In genomic region chr1:191095019-191095418, GRCm38 (mm10) we compare ENCODE assay signal across 17 mouse cellular contexts. TPM values are rescaled to one million over a fixed set of nuclear protein-coding genes. Genes with fewer than 3 reads are reported as not detected.
DNase-seq lines count a peak whose midpoint lies in the region; ATAC-seq and TF ChIP-seq lines count a peak whose summit lies in the region.
"Had no signal": no experiment of that assay in that cellular context is flagged by ENCODE, and none has a peak within 500 bp of the region (broad histone marks: within the 10 kb centered on the region; RNA-seq: fewer than 3 reads in every experiment).

No protein-coding gene starts in this region.

- H3K4me2 ChIP-seq in liver, embryonic 14.5 days (ENCODE audit: low read depth): no peak overlapping the region
- H3K4me2 ChIP-seq in forebrain, embryonic 15.5 days (replicated peaks): no peak overlapping the region
- H3K4me2 ChIP-seq: heart, embryonic 15.5 days; limb, embryonic 15.5 days; neural tube, embryonic 12.5 days had no signal

- no peak for TF ChIP-seq POLR2A in heart, adult 2 months (IDR thresholded peaks at IDR 0.05; ENCODE audit: insufficient read depth, low read depth, low read length)
- no peak for TF ChIP-seq POLR2A in brain, embryonic 14.5 days (IDR thresholded peaks at IDR 0.05; ENCODE audit: borderline replicate concordance, extremely low read depth, insufficient read depth, insufficient read length, poor library complexity, severe bottlenecking)

- H3K27ac ChIP-seq in heart, adult 2 months: no peak overlapping the region
- H3K27ac ChIP-seq in liver, embryonic 14.5 days: no peak overlapping the region
- H3K27ac ChIP-seq in forebrain, embryonic 15.5 days (replicated peaks): no peak overlapping the region
- H3K27ac ChIP-seq: heart, embryonic 15.5 days; limb, embryonic 15.5 days; neural tube, embryonic 12.5 days had no signal

- intact Hi-C loops in heart, adult 2 months (cut with DNase I): no loop called here

- no peak for DNase-seq in heart, adult 2 months
- no peak for DNase-seq in heart, adult 8-10 months (ENCODE audit: low spot score)
- DNase-seq in liver, embryonic 14.5 days (ENCODE audit: low read depth in 3 of 3, low spot score in 3 of 3): no peak
- DNase-seq in liver (no peak), A20 (ENCODE audit: low read depth, low spot score) (peak; percentile 50)
- no peak for DNase-seq in brain, embryonic 14.5 days (ENCODE audit: low read depth)
- DNase-seq in adrenal gland, adult 2 months: no peak

- peak; percentile 38 for TF ChIP-seq CTCF in heart, adult 2 months (IDR thresholded peaks at IDR 0.05)
- TF ChIP-seq CTCF in liver, embryonic 14.5 days (IDR thresholded peaks at IDR 0.05; ENCODE audit: low read depth): peak; percentile 45
- TF ChIP-seq CTCF in brain, embryonic 14.5 days (IDR thresholded peaks at IDR 0.05; ENCODE audit: borderline replicate concordance, extremely low read depth, insufficient read depth, insufficient read length): peak; percentile 9; the same call in 1 of the 2 replicates

- peaks cover 8% of the 10 kb centered on the region for H3K4me1 ChIP-seq in heart, adult 2 months (ENCODE audit: control insufficient read depth, insufficient read depth, low read length)
- no peaks in the 10 kb centered on the region for H3K4me1 ChIP-seq in liver, embryonic 14.5 days (replicated peaks; ENCODE audit: control insufficient read depth in 2 of 2, insufficient read depth in 2 of 2, low read length in 1 of 2)
- H3K4me1 ChIP-seq in forebrain, embryonic 15.5 days: peaks cover 10% of the 10 kb centered on the region
- H3K4me1 ChIP-seq: neural tube, embryonic 12.5 days had no signal

- no peaks in the 10 kb centered on the region for H3K27me3 ChIP-seq in heart, adult 2 months (ENCODE audit: control insufficient read depth, insufficient read depth, low read length)
- peaks cover 35% of the 10 kb centered on the region for H3K27me3 ChIP-seq in liver, embryonic 14.5 days (ENCODE audit: control insufficient read depth, insufficient read depth, low read length)
- H3K27me3 ChIP-seq in forebrain, embryonic 15.5 days: peaks cover 15% of the 10 kb centered on the region

- no peak overlapping the region for H3K4me3 ChIP-seq in heart, adult 2 months
- H3K4me3 ChIP-seq in liver, embryonic 14.5 days (ENCODE audit: insufficient read depth in 1 of 2, low read depth in 2 of 2, low read length in 2 of 2): no peak overlapping the region
- no peak overlapping the region for H3K4me3 ChIP-seq in forebrain, embryonic 15.5 days
- H3K4me3 ChIP-seq: erythroblast, embryonic 14.5 days; heart, embryonic 15.5 days; limb, embryonic 15.5 days; neural tube, embryonic 12.5 days had no signal

- 74% methylated on average over 9 of the region's 9 CpGs for WGBS in heart, adult 2 months
- 46% methylated on average over 9 of the region's 9 CpGs for WGBS in liver, embryonic 14.5 days (ENCODE audit: insufficient replicate concordance)
- 76% methylated on average over 9 of the region's 9 CpGs for WGBS in forebrain, embryonic 15.5 days

- no peak overlapping the region for H3K9ac ChIP-seq in heart, adult 2 months (ENCODE audit: low read depth, low read length)
- H3K9ac ChIP-seq in liver, embryonic 14.5 days (replicated peaks): no peak overlapping the region
- H3K9ac ChIP-seq in forebrain, embryonic 15.5 days (replicated peaks): no peak overlapping the region
- H3K9ac ChIP-seq: heart, embryonic 15.5 days; limb, embryonic 15.5 days; neural tube, embryonic 12.5 days had no signal

- H3K36me3 ChIP-seq in heart, adult 2 months (ENCODE audit: control insufficient read depth, insufficient read depth, low read length): no peaks in the 10 kb centered on the region
- H3K36me3 ChIP-seq in liver, embryonic 14.5 days (replicated peaks; ENCODE audit: control insufficient read depth, insufficient read depth, low read depth): no peaks in the 10 kb centered on the region
- no peaks in the 10 kb centered on the region for H3K36me3 ChIP-seq in forebrain, embryonic 15.5 days
- H3K36me3 ChIP-seq: heart, embryonic 15.5 days; limb, embryonic 15.5 days; neural tube, embryonic 12.5 days had no signal

- TF ChIP-seq EP300 in heart, adult 2 months (IDR thresholded peaks at IDR 0.05; ENCODE audit: insufficient read depth, low read depth, low read length): no peak
- no peak for TF ChIP-seq EP300 in liver, embryonic 14.5 days (IDR thresholded peaks at IDR 0.05; ENCODE audit: low read depth)

- H3K9me3 ChIP-seq in liver, embryonic 14.5 days (ENCODE audit: control insufficient read depth, low read length): no peaks in the 10 kb centered on the region
- no peaks in the 10 kb centered on the region for H3K9me3 ChIP-seq in forebrain, embryonic 15.5 days
- H3K9me3 ChIP-seq: heart, embryonic 15.5 days; limb, embryonic 15.5 days; neural tube, embryonic 12.5 days had no signal

- ATAC-seq in liver, embryonic 14.5 days (ENCODE audit: insufficient read depth): no peak
- ATAC-seq in forebrain, embryonic 15.5 days (replicated peaks): no peak
- ATAC-seq: activated CD4-positive, CD25-positive, alpha-beta regulatory T cell, adult 4 months had no signal

- no peaks in the 10 kb centered on the region for H3K79me2 ChIP-seq in heart, adult 2 months (replicated peaks; ENCODE audit: control insufficient read depth, insufficient read depth, low read length)

RNA-seq across cellular contexts. Expression of gene Batf3, which starts 2.6 kb away (rescaled TPM):
- under 1 TPM in 1 of 2 experiments, not detected in 1; 0.60 TPM for total RNA-seq in heart, adult 2 months (2021)
- polyA plus RNA-seq in heart, adult 2 months (2012; rRNA removed): 1.3 and 1.8 TPM in 2 replicates
- under 1 TPM in 3 of 4 experiments, not detected in 1; 0.49 to 0.75 (median 0.69) TPM for total RNA-seq in heart, adult 8-10 months (2022)
- polyA plus RNA-seq in liver, embryonic 14.5 days (2012; rRNA removed): 1.6 and 1.8 TPM in 2 replicates
- 1.5 and 2.4 TPM in 2 replicates for polyA plus RNA-seq in liver, embryonic 14.5 days (2014; fragmentation: Nextera tagmentation; extraction: Ambion mirVana)
- 1.6 and 2.2 TPM in 2 replicates for polyA plus RNA-seq in brain, embryonic 14.5 days (2012; rRNA removed)
- 1.6 and 1.9 TPM in 2 replicates for polyA plus RNA-seq in forebrain, embryonic 15.5 days (2015; fragmentation: Nextera tagmentation; extraction: Ambion mirVana)
- total RNA-seq in adrenal gland, adult 2 months (2021): 1 to 10 TPM; 2.2 TPM
- polyA plus RNA-seq in adrenal gland, adult 2 months (2012; rRNA removed): 3.5 and 4.9 TPM in 2 replicates
- total RNA-seq: gastrocnemius, adult 8-10 months had no signal
- polyA plus RNA-seq: activated CD4-positive, CD25-positive, alpha-beta regulatory T cell, adult 4 months had no signal

RNA-seq across cellular contexts. Expression of gene Nsl1, which starts 32.2 kb away (rescaled TPM):
- under 1 TPM; 0.16 to 0.18 TPM for total RNA-seq in heart, adult 2 months (2021)
- polyA plus RNA-seq in heart, adult 2 months (2012; rRNA removed): 0.18 and 0.20 TPM in 2 replicates
- total RNA-seq in heart, adult 8-10 months (2022): under 1 TPM; 0.19 to 0.79 (median 0.34) TPM
- 5.3 and 11.2 TPM in 2 replicates for polyA plus RNA-seq in liver, embryonic 14.5 days (2012; rRNA removed)
- 8.8 and 11.6 TPM in 2 replicates for polyA plus RNA-seq in liver, embryonic 14.5 days (2014; fragmentation: Nextera tagmentation; extraction: Ambion mirVana)
- polyA plus RNA-seq in brain, embryonic 14.5 days (2012; rRNA removed): 6.0 and 7.8 TPM in 2 replicates
- polyA plus RNA-seq in forebrain, embryonic 15.5 days (2015; fragmentation: Nextera tagmentation; extraction: Ambion mirVana): 9.7 and 10.5 TPM in 2 replicates
- total RNA-seq in adrenal gland, adult 2 months (2021): 1 to 10 TPM in 1 of 2 experiments, under 1 TPM in 1; 0.52 to 1.2 TPM
- polyA plus RNA-seq in adrenal gland, adult 2 months (2012; rRNA removed): 0.17 and 0.22 TPM in 2 replicates

RNA-seq across cellular contexts. Expression of gene Tatdn3, which starts 32.3 kb away (rescaled TPM):
- 10 to 100 TPM; 14.3 to 14.6 TPM for total RNA-seq in heart, adult 2 months (2021)
- 11.9 and 25.6 TPM in 2 replicates for polyA plus RNA-seq in heart, adult 2 months (2012; rRNA removed)
- total RNA-seq in heart, adult 8-10 months (2022): 10 to 100 TPM in 3 of 4 experiments, 1 to 10 TPM in 1; 9.6 to 17.8 (median 12.1) TPM
- 4.6 and 6.5 TPM in 2 replicates for polyA plus RNA-seq in liver, embryonic 14.5 days (2012; rRNA removed)
- 8.5 and 8.7 TPM in 2 replicates for polyA plus RNA-seq in liver, embryonic 14.5 days (2014; fragmentation: Nextera tagmentation; extraction: Ambion mirVana)
- 23.8 and 25.3 TPM in 2 replicates for polyA plus RNA-seq in brain, embryonic 14.5 days (2012; rRNA removed)
- 10.3 and 12.6 TPM in 2 replicates for polyA plus RNA-seq in forebrain, embryonic 15.5 days (2015; fragmentation: Nextera tagmentation; extraction: Ambion mirVana)
- total RNA-seq in adrenal gland, adult 2 months (2021): 10 to 100 TPM; 12.4 to 14.5 TPM
- polyA plus RNA-seq in adrenal gland, adult 2 months (2012; rRNA removed): 2.2 and 5.9 TPM in 2 replicates

RNA-seq across cellular contexts. Expression of gene Spata45, which starts 58.6 kb away (rescaled TPM):
- total RNA-seq in heart, adult 2 months (2021): not detected
- not detected in 2 replicates for polyA plus RNA-seq in heart, adult 2 months (2012; rRNA removed)
- not detected for total RNA-seq in heart, adult 8-10 months (2022)
- polyA plus RNA-seq in liver, embryonic 14.5 days (2012; rRNA removed): not detected in 2 replicates
- polyA plus RNA-seq in liver, embryonic 14.5 days (2014; fragmentation: Nextera tagmentation; extraction: Ambion mirVana): not detected in 2 replicates
- not detected in 2 replicates for polyA plus RNA-seq in brain, embryonic 14.5 days (2012; rRNA removed)
- polyA plus RNA-seq in forebrain, embryonic 15.5 days (2015; fragmentation: Nextera tagmentation; extraction: Ambion mirVana): not detected in 2 replicates
- total RNA-seq in adrenal gland, adult 2 months (2021): not detected
- polyA plus RNA-seq in adrenal gland, adult 2 months (2012; rRNA removed): not detected in 2 replicates
- total RNA-seq: gastrocnemius, adult 8-10 months; layer of hippocampus, postnatal 10 days had no signal
- polyA plus RNA-seq: activated CD4-positive, CD25-positive, alpha-beta regulatory T cell, adult 4 months; erythroblast, embryonic 14.5 days; heart, embryonic 15.5 days; intestine, embryonic 14.5 days; limb, embryonic 15.5 days; stomach, embryonic 16.5 days had no signal
